Mouse (Mus musculus) embryonic fibroblast, embryonic 13.5 days (primary cell): ENCODE data around the gene Vgf. TPM values are rescaled to one million over a fixed set of nuclear protein-coding genes. Genes with fewer than 3 reads are reported as not detected.

Source experiments
- H3K27ac ChIP-seq: 2 replicates; pipeline ENCODE4 v1.5.1; 2012; ENCODE audit warnings: low read length, control low read depth, inconsistent platforms; ENCODE audit not compliant: insufficient read depth
- H3K4me1 ChIP-seq: 2 replicates; pipeline ENCODE4 v1.6.1; 2011; ENCODE audit warnings: low read length; ENCODE audit not compliant: control insufficient read depth, insufficient read depth
- H3K4me3 ChIP-seq: 2 replicates; pipeline ENCODE4 v1.5.1; 2011; ENCODE audit warnings: mild to moderate bottlenecking, control low read depth, low read length; ENCODE audit not compliant: insufficient read depth
- CTCF ChIP-seq: IDR thresholded peaks from 2 replicates; pipeline ENCODE4 v1.5.1; 2011; ENCODE audit warnings: mild to moderate bottlenecking, control low read depth, low read length, moderate library complexity, borderline replicate concordance; ENCODE audit not compliant: insufficient read depth
- POLR2A ChIP-seq: IDR thresholded peaks from 2 replicates; pipeline ENCODE4 v1.6.1; 2011; ENCODE audit warnings: low read depth, mild to moderate bottlenecking, control low read depth, low read length, moderate library complexity
- polyA plus RNA-seq: library from polyadenylated mRNA; stranded (reverse); fragments of >200 nt; gene quantifications from 2 replicates; pipeline ENCODE4 v1.2.4, GENCODE M21; 2011; ENCODE audit warnings: low read depth; ENCODE audit not compliant: missing spikeins, insufficient read length

The Vgf gene
- polyA plus RNA-seq, 1 experiment: 2.1 TPM

- H3K27ac ChIP-seq: peak overlapping the region; percentile 16; the same call in 1 of the 2 replicates
- H3K4me3 ChIP-seq: no peak overlapping the region
- TF ChIP-seq POLR2A (no peak; the same call in 1 of the 2 replicates), CTCF (no peak)
- H3K4me1 ChIP-seq: no peaks in the 10 kb centered on the region
Measured at GRCm38 (mm10) chr5:137065454-137065853, 39.3 kb downstream of the Vgf start.

- peak overlapping the region; percentile 16; the same call in 1 of the 2 replicates for H3K27ac ChIP-seq
- TF ChIP-seq POLR2A (peak; percentile 62; the same call in 1 of the 2 replicates), CTCF (no peak)
- H3K4me3 ChIP-seq: no peak overlapping the region
- H3K4me1 ChIP-seq: no peaks in the 10 kb centered on the region
Measured at GRCm38 (mm10) chr5:137065923-137066322, 39.7 kb downstream of the Vgf start.

GRCm38 (mm10) chr5:137068711-137069110 lies 42.5 kb downstream of the Vgf start:
- TF ChIP-seq CTCF (no peak), POLR2A (0 out of 2 replicates have a peak, but pooled peaks have one; percentile 35)
- 0 out of 2 replicates have a peak overlapping the region, but pooled peaks have one; percentile 73 for H3K4me3 ChIP-seq

GRCm38 (mm10) chr5:137070881-137071605 lies 44.9 kb downstream of the Vgf start:
- Histone ChIP-seq H3K27ac (peak overlapping the region; percentile 74), H3K4me1 (peaks cover 7% of the 10 kb centered on the region), H3K4me3 (peak overlapping the region; percentile 73)
- TF ChIP-seq CTCF: no peak
- peak; percentile 69 for TF ChIP-seq POLR2A

More at GRCm38 (mm10) chr5:137068711-137069110, 42.5 kb downstream of the Vgf start:
- H3K4me1 ChIP-seq: peaks cover 5% of the 10 kb centered on the region; the same call in 1 of the 2 replicates
- peak overlapping the region; percentile 74; the same call in 1 of the 2 replicates for H3K27ac ChIP-seq

- peak within 1 kb of the TSS; percentile 73 for H3K4me3 ChIP-seq
- H3K27ac ChIP-seq: peak within 1 kb of the TSS; percentile 89
- peaks cover 10% of the 10 kb centered on the region for H3K4me1 ChIP-seq
- TF ChIP-seq POLR2A (peak; percentile 100), CTCF (no peak)
Measured at GRCm38 (mm10) chr5:137072079-137072960, 46.1 kb downstream of the Vgf start, which contains the start of gene Serpine1. Gene Serpine1, minus strand, starts transcription at chr5:137072268.

GRCm38 (mm10) chr5:137073141-137073540 lies 46.9 kb downstream of the Vgf start:
- peak overlapping the region; percentile 89 for H3K27ac ChIP-seq
- peaks cover 14% of the 10 kb centered on the region for H3K4me1 ChIP-seq
- TF ChIP-seq POLR2A (no peak), CTCF (no peak)
- no peak overlapping the region for H3K4me3 ChIP-seq

- Histone ChIP-seq H3K4me1 (peaks cover 22% of the 10 kb centered on the region), H3K27ac (peak overlapping the region; percentile 46; the same call in 1 of the 2 replicates), H3K4me3 (no peak overlapping the region)
- TF ChIP-seq POLR2A: no peak
Measured at GRCm38 (mm10) chr5:137074191-137074651, 48.0 kb downstream of the Vgf start.

- peak overlapping the region; percentile 99 for H3K27ac ChIP-seq
Measured at GRCm38 (mm10) chr5:137075726-137076125, 49.5 kb downstream of the Vgf start.

GRCm38 (mm10) chr5:137076191-137076930 lies 50.2 kb downstream of the Vgf start:
- peaks cover 30% of the 10 kb centered on the region for H3K4me1 ChIP-seq
- peak overlapping the region; percentile 99 for H3K27ac ChIP-seq
- TF ChIP-seq POLR2A: no peak
- no peak for TF ChIP-seq CTCF
- H3K4me3 ChIP-seq: no peak overlapping the region

More at GRCm38 (mm10) chr5:137075726-137076125, 49.5 kb downstream of the Vgf start:
- H3K4me1 ChIP-seq: peaks cover 29% of the 10 kb centered on the region
- no peak for TF ChIP-seq CTCF
- no peak; the same call in 1 of the 2 replicates for TF ChIP-seq POLR2A
- no peak overlapping the region for H3K4me3 ChIP-seq
